Comparison of ENCODE assay signal across 9 mouse cellular contexts in genomic region chr8:28298896-28299793, GRCm38 (mm10).
DNase-seq lines count a peak whose midpoint lies in the region; ATAC-seq and TF ChIP-seq lines count a peak whose summit lies in the region.
"Had no signal": no experiment of that assay in that cellular context is flagged by ENCODE, and none has a peak within 500 bp of the region (broad histone marks: within the 10 kb centered on the region; RNA-seq: fewer than 3 reads in every experiment).

No protein-coding gene starts in this region.

- peak; percentile 79; the same call in 1 of the 2 replicates for ATAC-seq in forebrain, embryonic 13.5 days
- ATAC-seq in forebrain, embryonic 11.5 days (replicated peaks; ENCODE audit: low FRiP score), result no peak
- no peak for ATAC-seq in heart, postnatal 0 days (ENCODE audit: insufficient read depth, low read depth)

- no peaks in the 10 kb centered on the region for H3K27me3 ChIP-seq in forebrain, embryonic 13.5 days
- H3K27me3 ChIP-seq in forebrain, embryonic 11.5 days (ENCODE audit: control insufficient read depth, insufficient read depth, low read length), result no peaks in the 10 kb centered on the region
- H3K27me3 ChIP-seq in heart, postnatal 0 days (ENCODE audit: control insufficient read depth, insufficient read depth, low read length), result no peaks in the 10 kb centered on the region
- H3K27me3 ChIP-seq: liver, embryonic 13.5 days had no signal

- DNase-seq in forebrain, embryonic 11.5 days (ENCODE audit: low spot score), result no peak
- peak; percentile 27 for DNase-seq in 3T3-L1 (ENCODE audit: low read depth, low spot score)
- peak; percentile 18 for DNase-seq in heart, postnatal 0 days (ENCODE audit: low spot score)
- DNase-seq in layer of hippocampus, adult 9-11 months, result peak; percentile 18
- no peak for DNase-seq in retina, embryonic 14.5 days (ENCODE audit: low spot score)
- DNase-seq in adrenal gland, postnatal 25 days, result no peak
- no peak for DNase-seq in thymus, postnatal 0 days (ENCODE audit: low spot score)
- DNase-seq: liver, embryonic 13.5 days had no signal

- H3K9me3 ChIP-seq in forebrain, embryonic 13.5 days (replicated peaks), result no peaks in the 10 kb centered on the region
- no peaks in the 10 kb centered on the region for H3K9me3 ChIP-seq in forebrain, embryonic 11.5 days (ENCODE audit: control insufficient read depth, low read length)
- H3K9me3 ChIP-seq in heart, postnatal 0 days (replicated peaks; ENCODE audit: control insufficient read depth, low read length), result no peaks in the 10 kb centered on the region
- H3K9me3 ChIP-seq: liver, embryonic 13.5 days had no signal

- no peak overlapping the region for H3K4me3 ChIP-seq in forebrain, embryonic 13.5 days
- no peak overlapping the region for H3K4me3 ChIP-seq in forebrain, embryonic 11.5 days (ENCODE audit: low read depth, low read length)
- H3K4me3 ChIP-seq in heart, postnatal 0 days (ENCODE audit: low read depth, low read length), result no peak overlapping the region
- H3K4me3 ChIP-seq: liver, embryonic 13.5 days had no signal

- 62% methylated on average over 5 of the region's 5 CpGs for WGBS in forebrain, embryonic 13.5 days
- WGBS in forebrain, embryonic 11.5 days, result 80% methylated on average over 5 of the region's 5 CpGs
- 59% methylated on average over 5 of the region's 5 CpGs for WGBS in heart, postnatal 0 days

- H3K9ac ChIP-seq in forebrain, embryonic 13.5 days, result no peak overlapping the region
- H3K9ac ChIP-seq in forebrain, embryonic 11.5 days (ENCODE audit: low read length), result no peak overlapping the region
- no peak overlapping the region for H3K9ac ChIP-seq in heart, postnatal 0 days (replicated peaks; ENCODE audit: low read depth, low read length)
- H3K9ac ChIP-seq: liver, embryonic 13.5 days had no signal

- no peak overlapping the region for H3K27ac ChIP-seq in forebrain, embryonic 13.5 days
- H3K27ac ChIP-seq in forebrain, embryonic 11.5 days (ENCODE audit: low read depth, low read length), result no peak overlapping the region
- no peak overlapping the region for H3K27ac ChIP-seq in heart, postnatal 0 days (ENCODE audit: low read depth)
- H3K27ac ChIP-seq: liver, embryonic 13.5 days had no signal

- H3K4me2 ChIP-seq in forebrain, embryonic 13.5 days, result no peak overlapping the region
- H3K4me2 ChIP-seq in forebrain, embryonic 11.5 days (ENCODE audit: low read depth, low read length, severe bottlenecking), result no peak overlapping the region
- H3K4me2 ChIP-seq in heart, postnatal 0 days (ENCODE audit: low read depth, low read length), result no peak overlapping the region
- H3K4me2 ChIP-seq: liver, embryonic 13.5 days had no signal

- peaks cover 10% of the 10 kb centered on the region for H3K4me1 ChIP-seq in forebrain, embryonic 13.5 days
- no peaks in the 10 kb centered on the region for H3K4me1 ChIP-seq in forebrain, embryonic 11.5 days (replicated peaks; ENCODE audit: control insufficient read depth, insufficient read depth, low read length)
- no peaks in the 10 kb centered on the region for H3K4me1 ChIP-seq in heart, postnatal 0 days (ENCODE audit: control insufficient read depth, insufficient read depth)
- H3K4me1 ChIP-seq: liver, embryonic 13.5 days had no signal

- no peaks in the 10 kb centered on the region for H3K36me3 ChIP-seq in forebrain, embryonic 13.5 days (ENCODE audit: poor library complexity, severe bottlenecking)
- no peaks in the 10 kb centered on the region for H3K36me3 ChIP-seq in forebrain, embryonic 11.5 days (ENCODE audit: control insufficient read depth, insufficient read depth, low read length)
- no peaks in the 10 kb centered on the region for H3K36me3 ChIP-seq in heart, postnatal 0 days (replicated peaks; ENCODE audit: control insufficient read depth, insufficient read depth, low read length)
- H3K36me3 ChIP-seq: liver, embryonic 13.5 days had no signal

- no peak for TF ChIP-seq CTCF in heart, postnatal 0 days (IDR thresholded peaks at IDR 0.05; ENCODE audit: low read depth)

- no peak for TF ChIP-seq EP300 in heart, postnatal 0 days (IDR thresholded peaks at IDR 0.05; ENCODE audit: low read depth)

Comparison
In these comparisons a context has a peak if more than half of its experiments do, and no peak if none do; other contexts are left out.
1. DNase-seq: peak in 3T3-L1 (single experiment), heart, postnatal 0 days (single experiment) and layer of hippocampus, adult 9-11 months (single experiment); none in forebrain, embryonic 11.5 days (single experiment), retina, embryonic 14.5 days (single experiment), adrenal gland, postnatal 25 days (single experiment) and thymus, postnatal 0 days (single experiment).